Mouse (Mus musculus) common myeloid progenitor, adult 5-6 weeks (primary cell): ENCODE results near the gene Tm4sf1. TPM values are rescaled to one million over a fixed set of nuclear protein-coding genes. Genes with fewer than 3 reads are reported as not detected.

Source experiments
- ATAC-seq: replicated peaks from 2 replicates; pipeline ENCODE4 v1.8.0; 2016; ENCODE audit warnings: low read depth, mild to moderate bottlenecking, moderate TSS enrichment, inconsistent platforms; ENCODE audit not compliant: poor library complexity, severe bottlenecking
- total RNA-seq: library from RNA; stranded (forward); fragments of 200-1000, 187-1606 nt; gene quantifications from 2 replicates; pipeline ENCODE4 v1.2.3, GENCODE M21; 2017

Gene Tm4sf1
- total RNA-seq, 1 experiment from 2014 or later = not detected

DNA sequence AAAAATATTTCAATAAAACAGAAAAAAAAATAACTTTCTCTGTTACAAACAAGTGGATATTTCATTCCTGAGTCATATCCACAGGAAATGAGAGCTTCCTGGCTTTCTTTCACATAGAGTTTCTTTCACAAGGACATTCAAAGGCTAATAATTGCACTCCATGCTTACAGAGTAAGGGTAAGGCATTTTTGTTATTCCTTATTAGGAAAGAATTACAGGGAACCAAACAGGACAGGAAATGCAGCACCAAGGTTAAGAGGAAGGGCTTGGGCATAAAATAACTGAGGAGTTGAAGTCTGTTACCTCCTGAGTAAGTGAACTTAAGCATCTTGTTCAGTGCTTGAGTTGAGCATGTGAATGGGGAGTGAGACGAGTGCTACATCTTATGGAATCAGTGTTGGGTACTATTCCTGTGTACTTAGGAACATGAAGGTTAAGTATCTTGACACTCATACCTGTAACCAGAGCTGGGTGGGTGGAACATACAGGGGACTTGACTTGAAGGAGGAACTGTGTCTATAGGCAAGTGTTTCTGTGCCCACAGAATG lies 12.8 kb downstream of the Tm4sf1 start:
- ATAC-seq = no peak

DNA sequence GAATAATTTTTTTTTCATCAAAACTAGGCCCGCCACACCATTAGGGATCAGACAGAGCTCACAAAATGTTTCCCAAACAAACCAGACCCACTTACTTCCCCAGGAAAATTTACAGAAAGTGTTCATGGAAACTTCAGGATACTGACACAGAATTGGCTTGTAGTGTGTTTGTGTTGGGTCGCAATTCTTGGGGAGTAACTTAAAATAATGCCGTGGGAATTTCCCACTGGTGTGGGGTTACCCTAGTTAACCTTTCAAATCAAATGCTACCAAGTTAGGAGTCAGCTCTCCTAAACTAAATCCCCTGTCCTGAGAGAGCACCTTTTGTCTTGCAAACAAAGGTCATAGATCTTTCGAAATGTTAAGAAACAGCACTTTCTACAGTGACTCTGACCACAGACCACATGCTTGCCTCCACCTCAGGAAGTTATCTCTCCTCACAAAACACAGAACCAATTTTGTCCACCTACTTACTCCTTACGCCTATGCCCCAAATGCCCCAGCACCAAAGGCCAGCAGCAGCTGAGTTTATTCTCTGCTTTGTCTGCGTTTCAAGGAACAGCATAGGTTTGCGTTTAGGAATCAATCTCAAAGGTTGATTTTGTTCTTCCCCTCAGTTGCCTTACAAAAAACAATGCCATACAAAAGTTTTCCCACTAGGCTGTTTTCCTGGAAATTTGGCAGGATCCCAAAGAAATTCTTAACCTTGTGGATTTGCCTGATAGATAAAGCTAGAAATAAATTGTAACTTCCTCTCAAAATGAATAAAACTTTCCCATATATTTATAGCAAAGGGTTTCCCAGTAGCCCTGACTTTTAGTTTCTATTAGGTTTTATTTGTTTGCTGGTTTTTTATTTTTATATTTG lies 13.7 kb downstream of the Tm4sf1 start:
- ATAC-seq = no peak

DNA sequence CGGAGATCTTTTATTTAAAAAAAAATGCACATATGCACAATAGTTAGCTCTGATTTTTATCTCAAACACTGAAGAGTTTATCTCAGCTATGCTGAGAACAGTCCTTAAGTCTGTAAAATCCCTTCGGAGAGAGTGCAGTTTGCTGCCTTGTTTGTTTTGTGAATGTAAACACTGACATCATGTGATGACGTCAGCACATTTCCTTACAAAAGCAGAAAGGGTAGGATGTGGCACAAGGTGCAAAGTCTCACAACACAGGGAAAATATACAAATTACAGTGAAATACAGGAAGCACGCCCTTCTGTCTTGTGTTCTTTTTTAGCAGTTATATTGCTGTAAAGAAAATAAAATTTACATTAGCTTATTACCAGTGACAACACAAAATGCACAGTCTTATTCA lies 14.3 kb downstream of the Tm4sf1 start:
- no peak for ATAC-seq

DNA sequence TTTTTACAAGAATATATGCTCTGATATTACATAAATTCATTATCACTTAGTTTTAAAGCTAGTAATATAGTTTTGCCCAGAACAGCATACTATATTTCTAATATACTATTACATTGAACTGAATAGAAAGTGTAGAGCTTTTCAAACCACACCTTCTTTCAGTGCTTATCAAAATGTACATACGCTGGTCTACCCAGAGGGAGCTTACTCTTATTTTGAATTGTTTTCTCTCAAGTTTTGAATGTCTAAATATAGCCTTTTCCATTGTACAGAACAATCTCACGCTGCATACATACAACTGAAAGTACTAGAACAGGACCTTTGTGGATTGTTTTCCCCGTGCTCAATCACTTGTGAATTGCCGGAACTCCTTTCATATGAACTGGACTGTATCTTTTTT lies 23.6 kb downstream of the Tm4sf1 start:
- ATAC-seq = no peak

DNA sequence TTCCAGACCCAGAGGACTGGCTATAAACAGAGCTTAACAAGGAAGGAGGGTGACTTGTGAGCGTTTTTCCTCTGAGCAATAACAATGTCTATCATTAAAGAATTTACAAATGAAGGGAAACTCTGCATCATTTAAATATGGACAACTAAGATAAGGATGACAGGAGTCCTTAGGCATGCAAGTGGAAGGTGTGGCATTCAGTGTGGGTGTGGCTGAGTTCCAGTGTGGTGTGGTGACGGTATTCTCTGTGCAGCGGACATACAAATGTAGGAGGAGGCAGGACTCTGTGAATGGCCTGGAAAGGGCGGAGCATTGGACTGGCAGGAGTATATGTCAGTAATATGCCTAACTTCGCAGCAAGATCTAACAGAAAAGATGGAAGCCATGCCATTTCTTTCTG lies 24.3 kb downstream of the Tm4sf1 start:
- no peak for ATAC-seq

DNA sequence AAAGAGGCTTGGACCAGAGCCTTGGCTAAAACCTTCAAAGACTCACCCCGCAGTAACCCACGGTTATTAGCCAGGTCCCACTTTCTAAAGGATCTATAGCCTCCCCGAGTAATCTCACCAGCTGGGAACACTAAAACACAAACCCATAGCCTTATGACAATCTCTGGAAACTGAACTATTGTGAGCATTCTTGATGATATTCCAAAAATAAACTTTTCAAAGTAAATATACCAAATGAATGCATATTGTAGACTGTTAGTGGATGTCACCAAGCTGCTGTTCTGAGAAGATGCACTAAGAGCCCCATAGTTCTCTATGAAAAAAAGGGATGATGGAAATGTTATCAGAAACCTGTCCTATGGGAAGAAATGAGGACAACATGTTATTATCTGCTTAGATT lies 25.0 kb downstream of the Tm4sf1 start:
- ATAC-seq = no peak

DNA sequence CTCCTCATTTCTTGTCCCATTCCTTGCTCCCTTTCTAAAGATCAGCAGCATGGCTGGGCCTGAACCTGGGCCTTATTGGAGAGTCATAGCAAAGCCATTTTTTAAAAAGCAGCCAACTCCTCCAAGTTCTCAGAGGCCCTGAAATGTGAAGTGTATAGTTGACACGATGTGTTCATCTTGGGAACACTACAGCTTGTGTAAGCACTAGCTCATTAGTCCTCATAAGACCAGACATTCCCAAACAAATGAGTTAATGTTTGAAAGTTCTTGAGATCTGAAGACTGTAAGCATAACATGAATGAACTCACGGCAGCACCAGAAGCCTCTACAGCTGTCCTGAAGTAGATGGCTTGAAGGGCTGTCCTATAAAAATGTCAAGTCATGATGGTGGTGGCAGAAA lies 32.8 kb downstream of the Tm4sf1 start:
- ATAC-seq = no peak

DNA sequence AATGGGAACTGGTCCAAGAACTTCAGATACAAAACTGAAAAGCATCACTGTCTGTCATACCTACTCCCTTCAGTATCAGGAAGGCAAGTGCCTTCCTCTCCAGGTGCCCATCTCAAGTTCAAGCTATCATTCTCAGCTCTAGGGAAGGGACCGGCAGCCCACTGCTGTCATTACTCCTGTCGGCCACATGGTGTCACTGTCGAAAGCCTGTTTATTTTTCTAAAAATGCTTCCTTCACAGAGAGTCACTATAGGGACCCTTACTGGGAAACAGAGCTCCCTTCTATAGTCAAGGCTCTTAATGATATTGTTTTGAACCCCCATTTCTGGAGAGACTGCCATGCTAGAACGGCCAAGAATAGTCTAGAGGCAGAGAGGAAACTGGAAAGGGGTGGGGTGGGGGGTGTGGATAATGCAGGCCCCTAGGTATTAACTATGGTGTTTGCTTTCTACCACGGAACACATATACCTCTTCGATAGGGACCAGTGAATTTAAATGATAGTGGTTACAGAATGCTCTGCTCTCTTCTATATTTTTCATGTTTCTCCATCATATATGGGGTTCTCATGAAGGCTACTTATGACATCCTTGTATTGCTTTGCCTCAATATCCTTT lies 34.1 kb downstream of the Tm4sf1 start:
- peak; percentile 88 for ATAC-seq

DNA sequence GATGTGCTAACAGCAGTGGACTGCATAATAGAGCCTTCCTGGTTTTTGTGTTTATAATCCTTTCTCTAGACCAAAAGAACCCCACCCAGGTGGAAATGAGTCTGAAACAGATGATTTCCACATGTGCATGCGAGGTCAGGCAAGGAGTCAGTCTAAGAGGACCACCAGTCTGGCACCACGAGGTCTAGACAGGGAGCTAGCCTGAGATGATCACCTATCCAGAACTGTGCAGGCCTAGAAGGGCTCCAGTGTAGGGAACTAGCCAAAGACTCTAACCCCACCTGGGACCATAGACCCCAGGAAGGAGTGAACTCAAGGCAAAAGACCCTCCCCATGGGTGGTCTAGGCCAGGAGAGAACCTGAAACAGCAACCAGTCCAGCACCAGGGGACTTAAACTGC lies 48.7 kb downstream of the Tm4sf1 start:
- ATAC-seq = no peak

DNA sequence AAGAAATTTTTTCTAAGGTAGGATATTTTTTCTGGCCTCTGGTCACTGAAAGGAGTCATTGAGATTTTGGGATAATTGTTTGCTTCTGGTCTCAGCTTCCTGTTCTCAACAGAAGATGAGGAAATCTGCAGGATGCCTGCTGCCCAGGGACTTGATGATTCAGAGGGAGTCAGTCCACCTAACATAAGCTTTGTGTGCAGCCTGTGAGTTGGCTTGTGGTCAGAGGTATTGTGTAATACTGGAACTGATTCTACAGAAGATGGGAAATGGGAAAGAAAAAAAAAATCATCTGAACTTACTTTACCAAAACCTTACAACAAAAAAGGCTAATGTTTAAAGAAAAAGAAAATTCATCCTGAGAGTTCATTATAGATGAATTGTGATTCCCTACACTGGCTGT lies 49.2 kb downstream of the Tm4sf1 start:
- ATAC-seq = peak; percentile 60; the same call in 1 of the 2 replicates

DNA sequence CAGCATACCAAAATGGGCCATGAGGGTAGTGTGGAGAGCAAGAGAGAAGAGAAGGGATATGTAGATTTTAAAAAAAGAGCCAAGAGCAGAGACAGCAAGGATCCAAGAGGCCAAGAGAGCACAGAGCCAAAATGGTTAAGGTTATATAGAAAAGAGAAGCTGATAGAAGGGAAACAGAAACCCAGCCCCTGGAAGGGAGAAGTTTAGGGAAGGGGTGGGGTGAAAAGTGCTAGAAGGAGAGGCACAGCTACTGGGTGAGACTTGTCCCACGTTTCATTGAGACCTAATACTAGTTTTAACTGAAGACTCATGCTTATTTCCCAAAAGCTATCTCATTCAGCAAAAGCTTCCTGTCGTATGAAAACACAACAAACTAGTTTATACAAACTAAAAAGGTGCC lies 56.5 kb downstream of the Tm4sf1 start:
- no peak for ATAC-seq

Other genes with a start within 250 kb of the Tm4sf1 start
- gene Tm4sf4, start 123.3 kb upstream of the Tm4sf1 start, total RNA-seq = not detected in 2 replicates